Mouse (Mus musculus) C2C12 (cell line): ENCODE results near the gene Cep85l. TPM values are rescaled to one million over a fixed set of nuclear protein-coding genes. Genes with fewer than 3 reads are reported as not detected.

Experiments used
- H3K27me3 ChIP-seq: one replicate; pipeline ENCODE4 v1.6.1; 2011; ENCODE audit not compliant: control insufficient read depth, insufficient read depth, insufficient read length
- H3K36me3 ChIP-seq: one replicate; pipeline ENCODE4 v1.6.1; 2011; ENCODE audit not compliant: control insufficient read depth, insufficient read depth
- H3K4me3 ChIP-seq: one replicate; pipeline ENCODE4 v1.5.1; 2011; ENCODE audit warnings: mild to moderate bottlenecking, control low read depth; ENCODE audit not compliant: poor library complexity, insufficient read depth, severe bottlenecking
- H3K79me2 ChIP-seq: one replicate; pipeline ENCODE4 v1.6.1; 2011; ENCODE audit not compliant: control insufficient read depth, insufficient read depth
- H3K79me3 ChIP-seq: one replicate; pipeline ENCODE4 v1.6.1; 2011; ENCODE audit warnings: low read depth, control low read depth
- H3ac ChIP-seq: one replicate; pipeline ENCODE3; 2011; ENCODE audit warnings: low read depth; ENCODE audit not compliant: control insufficient read depth, insufficient read length
- CEBPB ChIP-seq: IDR thresholded peaks from one replicate; pipeline ENCODE4 v1.6.1; 2011; ENCODE audit warnings: low read depth, mild to moderate bottlenecking, control low read depth, moderate library complexity
- CTCF ChIP-seq: IDR thresholded peaks from one replicate; pipeline ENCODE4 v1.5.1; 2011; ENCODE audit not compliant: control insufficient read depth, insufficient read depth, insufficient read length
- FOSL1 ChIP-seq: IDR thresholded peaks from one replicate; pipeline ENCODE4 v1.8.0; 2011; ENCODE audit warnings: mild to moderate bottlenecking, low read length; ENCODE audit not compliant: poor library complexity, insufficient read depth, severe bottlenecking
- MAX ChIP-seq: IDR thresholded peaks from one replicate; pipeline ENCODE4 v1.6.1; 2011; ENCODE audit warnings: mild to moderate bottlenecking, control low read depth
- MYOD1 ChIP-seq: IDR thresholded peaks from one replicate; pipeline ENCODE4 v1.6.1; 2011; ENCODE audit warnings: low read depth; ENCODE audit not compliant: control insufficient read depth, insufficient read length
- MYOG ChIP-seq: IDR thresholded peaks from one replicate; pipeline ENCODE4 v1.6.1; 2011; ENCODE audit not compliant: control insufficient read depth, insufficient read length; ENCODE audit errors: extremely low read depth
- USF1 ChIP-seq: IDR thresholded peaks from one replicate; pipeline ENCODE4 v1.6.1; 2011; ENCODE audit warnings: low read depth, mild to moderate bottlenecking, control low read depth, moderate library complexity
- polyA plus RNA-seq: library from polyadenylated mRNA; unstranded; fragments of >200 nt; fragmentation: generic; extraction: Trizol; gene quantifications from one replicate; pipeline ENCODE4 v1.2.1, GENCODE M21; 2012; ENCODE audit warnings: missing spikeins

Gene Cep85l
- polyA plus RNA-seq, 1 experiment, result 0.32 TPM

DNA sequence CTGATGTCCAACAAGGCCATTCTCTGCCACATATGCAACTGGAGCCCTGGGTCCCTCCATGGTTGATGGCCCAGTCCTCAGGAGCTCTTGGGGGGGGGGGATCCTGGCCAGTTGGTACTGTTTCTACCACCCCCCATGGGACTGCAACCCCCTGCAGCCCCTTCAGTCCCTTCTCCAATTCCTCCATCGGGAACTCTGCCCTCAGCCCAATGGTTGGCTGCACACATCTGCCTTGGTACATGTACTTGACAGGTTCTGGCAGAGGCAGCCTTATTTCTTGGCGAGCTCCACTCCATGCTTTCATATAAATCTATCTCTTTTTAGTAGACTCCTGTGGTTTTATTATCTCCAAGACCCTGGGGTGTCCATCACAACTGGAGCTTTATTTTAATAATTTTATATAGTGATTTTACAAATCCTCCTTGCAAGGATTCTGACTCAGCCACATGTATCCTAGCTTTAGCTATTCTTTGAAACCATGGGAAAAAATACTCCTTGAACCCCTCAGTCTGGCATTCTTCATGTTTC is 145.6 kb downstream of the Cep85l start:
- TF ChIP-seq CEBPB (no peak), FOSL1 (no peak), MYOD1 (no peak)
- Histone ChIP-seq H3K4me3 (no peak overlapping the region), H3K27me3 (no peaks in the 10 kb centered on the region), H3K79me2 (no peaks in the 10 kb centered on the region), H3K36me3 (no peaks in the 10 kb centered on the region), H3K79me3 (no peaks in the 10 kb centered on the region), H3ac (no peak overlapping the region)

DNA sequence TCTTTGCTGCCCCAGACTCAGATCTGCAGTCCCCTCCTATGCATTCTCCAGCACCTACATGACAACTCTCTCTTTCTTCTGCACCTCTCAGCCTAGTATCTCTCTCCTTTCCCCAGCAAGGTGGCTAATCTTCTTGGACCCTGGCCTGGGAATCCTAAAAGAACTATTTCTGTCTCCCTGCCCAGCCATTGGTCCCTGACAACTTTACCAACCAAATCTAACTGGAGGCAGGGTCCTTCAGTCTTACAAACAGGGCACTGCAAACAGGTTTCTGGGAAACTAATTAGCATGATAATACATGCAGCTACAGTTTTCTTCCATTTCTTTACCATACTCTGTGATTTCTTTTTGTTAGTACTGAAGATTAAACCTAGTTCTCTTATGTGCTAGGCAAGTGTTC is 148.9 kb downstream of the Cep85l start:
- Histone ChIP-seq H3K27me3 (no peaks in the 10 kb centered on the region), H3K4me3 (no peak overlapping the region), H3K79me3 (no peaks in the 10 kb centered on the region), H3K36me3 (no peaks in the 10 kb centered on the region), H3ac (no peak overlapping the region), H3K79me2 (no peaks in the 10 kb centered on the region)
- TF ChIP-seq USF1 (no peak), MAX (no peak), FOSL1 (no peak), MYOD1 (no peak), CTCF (no peak), MYOG (no peak), CEBPB (no peak)

DNA sequence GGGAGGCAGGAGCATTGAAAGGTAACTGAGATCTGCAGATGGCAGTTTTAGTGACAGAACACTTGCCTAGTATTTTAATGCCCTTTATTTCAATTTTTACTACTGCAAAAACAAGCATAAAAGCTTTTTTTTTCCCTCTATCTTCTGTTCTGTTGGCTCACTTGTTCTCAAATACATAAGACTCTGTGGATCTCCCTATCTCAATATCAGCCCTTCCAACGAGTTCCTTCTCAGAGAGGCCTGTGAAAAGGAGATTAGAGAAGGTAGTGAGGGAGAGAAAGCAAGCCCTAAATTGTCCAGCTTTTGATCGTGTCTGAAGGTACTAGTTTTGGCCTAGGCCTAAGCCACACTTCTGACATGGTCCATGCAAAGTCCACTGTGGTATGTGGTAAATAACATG is 150.6 kb downstream of the Cep85l start:
- H3K36me3 ChIP-seq, result no peaks in the 10 kb centered on the region
- H3ac ChIP-seq, result no peak overlapping the region
- H3K4me3 ChIP-seq, result no peak overlapping the region
- no peaks in the 10 kb centered on the region for H3K79me2 ChIP-seq
- no peak for TF ChIP-seq FOSL1
- TF ChIP-seq MAX, result no peak
- no peak for TF ChIP-seq MYOG
- TF ChIP-seq MYOD1, result no peak
- no peak for TF ChIP-seq CEBPB
- TF ChIP-seq CTCF, result no peak
- TF ChIP-seq USF1, result no peak
- H3K79me3 ChIP-seq, result no peaks in the 10 kb centered on the region
- no peaks in the 10 kb centered on the region for H3K27me3 ChIP-seq

Other genes with a start within 250 kb of the Cep85l start
- gene Pln, start 42.3 kb downstream of the Cep85l start, polyA plus RNA-seq, result 0.04 TPM
- 21.3 TPM for gene Asf1a, start 216.8 kb upstream of the Cep85l start, polyA plus RNA-seq